Mouse (Mus musculus): ENCODE data around the gene Tmem14c. TPM values are rescaled to one million over a fixed set of nuclear protein-coding genes. Genes with fewer than 3 reads are reported as not detected.

Tmem14c gene
- polyA plus RNA-seq, 1 experiment from 2014 or later = 337 TPM

DNA sequence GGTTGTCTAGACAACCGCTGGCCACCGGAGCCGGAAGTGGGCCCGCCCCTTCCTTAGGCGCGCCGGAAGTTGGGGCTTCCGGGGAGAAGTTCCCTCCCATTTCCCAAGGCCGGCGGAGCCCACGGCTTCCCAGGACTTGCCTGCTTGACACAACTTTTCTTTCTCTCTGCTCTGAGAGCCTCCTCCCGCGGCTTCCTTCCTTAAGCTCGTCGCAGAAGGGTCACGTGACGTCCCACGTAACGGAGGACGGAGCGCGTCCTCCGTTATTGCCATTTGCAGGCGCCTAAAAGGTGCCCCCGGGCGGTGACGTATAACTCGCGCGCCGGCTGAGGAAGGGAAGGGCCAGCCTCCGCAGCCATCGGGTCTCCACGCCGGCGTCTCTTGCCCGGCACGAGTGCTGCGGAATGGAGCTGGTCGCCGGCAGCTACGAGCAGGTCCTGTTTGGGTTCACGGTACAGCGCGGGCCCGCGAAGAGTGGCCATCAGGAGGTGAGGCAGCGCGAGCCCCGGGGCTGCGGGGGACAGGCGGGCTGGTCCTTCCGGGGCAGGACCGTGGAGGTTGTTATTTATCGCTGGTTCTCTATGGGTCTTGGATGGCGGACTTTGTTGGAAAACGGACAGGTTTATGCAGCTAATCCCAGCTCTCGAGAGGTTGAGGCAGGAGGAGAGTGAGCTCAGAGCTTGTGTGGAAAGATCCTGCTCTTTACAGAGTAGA lies 15.0 kb upstream of the Tmem14c start, which contains the start of gene Pak1ip1:
Gene Pak1ip1 (plus strand): TSS at position 98 of the 714 bp plus-strand sequence.
- no peaks in the 10 kb centered on the region for H3K27me3 ChIP-seq (replicated peaks; ENCODE audit: control insufficient read depth, insufficient read depth, low read length)
- H3K36me3 ChIP-seq (ENCODE audit: control insufficient read depth, insufficient read depth) = peaks cover 15% of the 10 kb centered on the region
- no peak for TF ChIP-seq CTCF (IDR thresholded peaks at IDR 0.05; ENCODE audit: low read depth)
- H3K27ac ChIP-seq (ENCODE audit: low read depth, low read length) = peak within 1 kb of the TSS; percentile 97
- no peaks in the 10 kb centered on the region; the same call in 1 of the 2 replicates for H3K4me1 ChIP-seq (replicated peaks; ENCODE audit: control insufficient read depth, insufficient read depth, low read length)
- H3K9ac ChIP-seq (ENCODE audit: low read depth, low read length) = peak within 1 kb of the TSS; percentile 69
- H3K4me2 ChIP-seq (replicated peaks; ENCODE audit: low read depth) = peak within 1 kb of the TSS; percentile 85
- peak; percentile 92 for ATAC-seq
- H3K4me3 ChIP-seq (ENCODE audit: low read depth, low read length) = peak within 1 kb of the TSS; percentile 83
- WGBS = under 1% methylated on average over 58 of the region's 58 CpGs
- H3K9me3 ChIP-seq (ENCODE audit: control insufficient read depth) = no peaks in the 10 kb centered on the region

- Histone ChIP-seq H3K4me3 (ENCODE audit: low read depth, low read length) (peak overlapping the region; percentile 83), H3K27me3 (replicated peaks; ENCODE audit: control insufficient read depth, insufficient read depth, low read length) (no peaks in the 10 kb centered on the region), H3K4me2 (replicated peaks; ENCODE audit: low read depth) (peak overlapping the region; percentile 85), H3K36me3 (ENCODE audit: control insufficient read depth, insufficient read depth) (peaks cover 20% of the 10 kb centered on the region), H3K27ac (ENCODE audit: low read depth, low read length) (no peak overlapping the region), H3K9me3 (ENCODE audit: control insufficient read depth) (no peaks in the 10 kb centered on the region), H3K9ac (ENCODE audit: low read depth, low read length) (no peak overlapping the region), H3K4me1 (replicated peaks; ENCODE audit: control insufficient read depth, insufficient read depth, low read length) (no peaks in the 10 kb centered on the region; the same call in 1 of the 2 replicates)
- WGBS = 82% methylated on average over 5 of the region's 5 CpGs
- no peak for TF ChIP-seq CTCF (IDR thresholded peaks at IDR 0.05; ENCODE audit: low read depth)
- no peak for ATAC-seq
Observed at GRCm38 (mm10) chr13:41002001-41002400, 14.1 kb upstream of the Tmem14c start.

- no peak for TF ChIP-seq CTCF (IDR thresholded peaks at IDR 0.05; ENCODE audit: low read depth)
- peak; percentile 88 for ATAC-seq
Observed at GRCm38 (mm10) chr13:41006244-41006643, 9.8 kb upstream of the Tmem14c start.

DNA sequence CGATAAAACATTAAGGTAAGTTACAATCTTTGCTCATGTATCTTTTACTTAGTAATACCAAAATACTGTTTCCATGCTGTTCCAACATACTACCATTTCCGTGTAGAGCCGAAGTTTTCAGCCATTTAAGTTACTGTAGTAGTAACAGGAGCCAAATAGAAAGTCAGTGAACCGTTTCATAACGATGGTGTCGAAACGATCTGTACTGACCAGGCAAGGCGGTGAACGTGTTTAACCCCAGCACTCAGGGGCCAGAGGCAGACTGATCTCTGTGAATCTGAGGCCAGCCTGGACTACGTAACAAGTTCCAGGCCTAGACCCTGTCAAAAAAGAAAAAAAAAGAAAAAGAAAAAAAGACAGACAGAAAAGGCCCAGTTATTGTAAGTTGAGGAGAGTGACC lies 7.8 kb upstream of the Tmem14c start:
- TF ChIP-seq CTCF (IDR thresholded peaks at IDR 0.05; ENCODE audit: low read depth) = no peak
- Histone ChIP-seq H3K27ac (ENCODE audit: low read depth, low read length) (no peak overlapping the region), H3K4me1 (replicated peaks; ENCODE audit: control insufficient read depth, insufficient read depth, low read length) (no peaks in the 10 kb centered on the region), H3K36me3 (ENCODE audit: control insufficient read depth, insufficient read depth) (peaks cover 71% of the 10 kb centered on the region), H3K27me3 (replicated peaks; ENCODE audit: control insufficient read depth, insufficient read depth, low read length) (no peaks in the 10 kb centered on the region), H3K4me2 (replicated peaks; ENCODE audit: low read depth) (no peak overlapping the region), H3K9ac (ENCODE audit: low read depth, low read length) (no peak overlapping the region), H3K9me3 (ENCODE audit: control insufficient read depth) (no peaks in the 10 kb centered on the region), H3K4me3 (ENCODE audit: low read depth, low read length) (no peak overlapping the region)
- 89% methylated on average over 10 of the region's 10 CpGs for WGBS
- ATAC-seq = no peak

More at GRCm38 (mm10) chr13:41006244-41006643, 9.8 kb upstream of the Tmem14c start:
- H3K4me3 ChIP-seq (ENCODE audit: low read depth, low read length) = no peak overlapping the region
- 46% methylated on average over 4 of the region's 4 CpGs for WGBS
- H3K27ac ChIP-seq (ENCODE audit: low read depth, low read length) = peak overlapping the region; percentile 41
- no peaks in the 10 kb centered on the region for H3K4me1 ChIP-seq (replicated peaks; ENCODE audit: control insufficient read depth, insufficient read depth, low read length)
- H3K9ac ChIP-seq (ENCODE audit: low read depth, low read length) = no peak overlapping the region
- no peaks in the 10 kb centered on the region for H3K9me3 ChIP-seq (ENCODE audit: control insufficient read depth)
- H3K36me3 ChIP-seq (ENCODE audit: control insufficient read depth, insufficient read depth) = peaks cover 60% of the 10 kb centered on the region
- H3K4me2 ChIP-seq (replicated peaks; ENCODE audit: low read depth) = no peak overlapping the region
- H3K27me3 ChIP-seq (replicated peaks; ENCODE audit: control insufficient read depth, insufficient read depth, low read length) = no peaks in the 10 kb centered on the region

- TF ChIP-seq CTCF (IDR thresholded peaks at IDR 0.05; ENCODE audit: low read depth) = peak; percentile 34
- ATAC-seq = no peak
- Histone ChIP-seq H3K4me2 (replicated peaks; ENCODE audit: low read depth) (no peak overlapping the region), H3K27me3 (replicated peaks; ENCODE audit: control insufficient read depth, insufficient read depth, low read length) (no peaks in the 10 kb centered on the region), H3K36me3 (ENCODE audit: control insufficient read depth, insufficient read depth) (peaks cover 73% of the 10 kb centered on the region), H3K4me1 (replicated peaks; ENCODE audit: control insufficient read depth, insufficient read depth, low read length) (no peaks in the 10 kb centered on the region), H3K4me3 (ENCODE audit: low read depth, low read length) (no peak overlapping the region), H3K27ac (ENCODE audit: low read depth, low read length) (no peak overlapping the region), H3K9ac (ENCODE audit: low read depth, low read length) (no peak overlapping the region), H3K9me3 (ENCODE audit: control insufficient read depth) (no peaks in the 10 kb centered on the region)
- WGBS = 79% methylated on average over 8 of the region's 8 CpGs
Observed at GRCm38 (mm10) chr13:41008946-41009345, 7.1 kb upstream of the Tmem14c start.

DNA sequence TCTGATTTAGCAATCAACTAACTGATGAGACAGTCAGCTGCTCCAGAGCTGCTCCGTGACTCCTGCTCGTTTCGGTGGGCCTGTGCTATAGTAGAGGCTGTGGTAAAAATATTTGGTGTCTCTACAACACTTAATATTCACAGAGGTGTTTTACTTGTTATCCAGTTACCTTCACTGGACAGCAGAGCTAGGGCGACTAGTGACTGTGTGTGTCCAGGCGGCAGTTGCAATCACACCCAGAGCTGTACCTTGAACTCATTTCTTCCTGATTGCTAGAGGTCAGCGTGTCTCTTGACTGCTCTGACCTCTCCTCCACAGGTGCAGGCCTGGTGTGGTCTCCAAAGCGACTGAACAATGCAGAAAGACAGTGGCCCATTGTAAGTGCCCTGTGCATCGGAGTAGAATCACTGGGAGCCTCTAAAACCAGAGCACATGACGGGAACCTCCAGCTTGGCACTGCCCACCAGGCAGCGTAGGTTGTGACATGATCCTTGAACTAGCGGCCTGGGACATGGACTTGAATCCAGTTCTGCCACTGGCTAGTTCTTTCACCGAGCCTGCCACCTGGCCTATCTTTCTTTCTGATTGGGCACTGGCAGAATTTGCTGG lies 809 bp downstream of the Tmem14c start:
- peak; percentile 48 for ATAC-seq
- Histone ChIP-seq H3K9me3 (ENCODE audit: control insufficient read depth) (no peaks in the 10 kb centered on the region), H3K9ac (ENCODE audit: low read depth, low read length) (peak overlapping the region; percentile 62), H3K36me3 (ENCODE audit: control insufficient read depth, insufficient read depth) (peaks cover 40% of the 10 kb centered on the region), H3K4me1 (replicated peaks; ENCODE audit: control insufficient read depth, insufficient read depth, low read length) (peaks cover 6% of the 10 kb centered on the region), H3K4me2 (replicated peaks; ENCODE audit: low read depth) (peak overlapping the region; percentile 61), H3K27ac (ENCODE audit: low read depth, low read length) (peak overlapping the region; percentile 91), H3K4me3 (ENCODE audit: low read depth, low read length) (peak overlapping the region; percentile 59), H3K27me3 (replicated peaks; ENCODE audit: control insufficient read depth, insufficient read depth, low read length) (no peaks in the 10 kb centered on the region)
- no peak for TF ChIP-seq CTCF (IDR thresholded peaks at IDR 0.05; ENCODE audit: low read depth)
- WGBS = 22% methylated on average over 12 of the region's 12 CpGs
